ENCODE assay signal across 7 mouse cellular contexts in the genomic region with DNA sequence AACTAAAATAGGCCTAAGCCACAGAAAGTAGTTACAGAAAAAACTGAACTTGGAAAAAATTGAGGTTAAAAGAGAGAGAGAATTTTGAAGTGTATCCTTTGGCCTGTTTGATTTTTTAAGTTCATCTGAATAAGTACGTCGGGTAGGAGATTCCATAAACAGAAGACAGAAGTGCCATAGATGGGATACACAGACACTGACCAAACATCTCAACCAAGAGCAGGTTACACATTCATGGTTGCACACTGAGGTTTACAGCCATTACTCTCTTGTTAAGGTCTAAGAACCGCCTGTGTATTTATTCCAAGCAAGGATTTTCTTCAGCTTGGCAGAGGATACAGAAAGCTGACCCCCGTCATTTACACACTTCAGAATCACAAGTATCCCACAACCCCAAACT. TPM values are rescaled to one million over a fixed set of nuclear protein-coding genes. Genes with fewer than 3 reads are reported as not detected.
DNase-seq lines count a peak whose midpoint lies in the region; ATAC-seq lines count a peak whose summit lies in the region.

Chgb (plus strand) TSS at position 301 of the 400 bp plus-strand sequence.

- no peak for ATAC-seq in neural tube, embryonic 11.5 days (ENCODE audit: insufficient read depth, low FRiP score, low TSS enrichment)
- no peak; the same call in 1 of the 2 replicates for ATAC-seq in forebrain, embryonic 13.5 days
- no peak for ATAC-seq in limb, embryonic 12.5 days (ENCODE audit: insufficient number of reproducible peaks, insufficient read depth, low FRiP score, low TSS enrichment, low read depth)
- no peak for ATAC-seq in inflammation-experienced regulatory T-cells, adult 6 months

- WGBS in neural tube, embryonic 11.5 days: 8% methylated on average over 4 of the region's 4 CpGs
- 6% methylated on average over 4 of the region's 4 CpGs for WGBS in forebrain, embryonic 13.5 days
- WGBS in limb, embryonic 12.5 days: 11% methylated on average over 4 of the region's 4 CpGs

- no peaks in the 10 kb centered on the region for H3K9me3 ChIP-seq in neural tube, embryonic 11.5 days (ENCODE audit: control insufficient read depth, low read length)
- no peaks in the 10 kb centered on the region for H3K9me3 ChIP-seq in forebrain, embryonic 13.5 days (replicated peaks)
- no peaks in the 10 kb centered on the region for H3K9me3 ChIP-seq in limb, embryonic 12.5 days

- DNase-seq in neural tube, embryonic 11.5 days (ENCODE audit: low spot score): no peak
- DNase-seq in neural tube, embryonic 10.5 days (ENCODE audit: extremely low spot score, low spot score): no peak
- no peak for DNase-seq in urinary bladder, postnatal 4 days (ENCODE audit: low spot score in 2 of 2)
- DNase-seq in right cerebral cortex, postnatal 25 days: no peak

- peak within 1 kb of the TSS; percentile 41 for H3K9ac ChIP-seq in neural tube, embryonic 11.5 days (ENCODE audit: low read length)
- peak within 1 kb of the TSS; percentile 71 for H3K9ac ChIP-seq in forebrain, embryonic 13.5 days
- no peak within 1 kb of the TSS for H3K9ac ChIP-seq in limb, embryonic 12.5 days (replicated peaks)

- no peaks in the 10 kb centered on the region for H3K27me3 ChIP-seq in neural tube, embryonic 11.5 days (ENCODE audit: control insufficient read depth, insufficient read depth, low read length)
- H3K27me3 ChIP-seq in forebrain, embryonic 13.5 days: no peaks in the 10 kb centered on the region
- H3K27me3 ChIP-seq in limb, embryonic 12.5 days: peaks cover 14% of the 10 kb centered on the region

- peak within 1 kb of the TSS; percentile 67 for H3K27ac ChIP-seq in neural tube, embryonic 11.5 days (ENCODE audit: low read depth, low read length)
- peak within 1 kb of the TSS; percentile 88 for H3K27ac ChIP-seq in forebrain, embryonic 13.5 days
- H3K27ac ChIP-seq in limb, embryonic 12.5 days: no peak within 1 kb of the TSS

- no peaks in the 10 kb centered on the region for H3K4me1 ChIP-seq in neural tube, embryonic 11.5 days (ENCODE audit: control insufficient read depth, insufficient read depth, low read length)
- peaks cover 9% of the 10 kb centered on the region; the same call in 1 of the 2 replicates for H3K4me1 ChIP-seq in forebrain, embryonic 13.5 days
- H3K4me1 ChIP-seq in limb, embryonic 12.5 days (replicated peaks): no peaks in the 10 kb centered on the region; the same call in 1 of the 2 replicates

- H3K4me2 ChIP-seq in neural tube, embryonic 11.5 days (ENCODE audit: low read depth): peak within 1 kb of the TSS; percentile 70
- peak within 1 kb of the TSS; percentile 73 for H3K4me2 ChIP-seq in forebrain, embryonic 13.5 days
- H3K4me2 ChIP-seq in limb, embryonic 12.5 days: peak within 1 kb of the TSS; percentile 86

- no peaks in the 10 kb centered on the region for H3K36me3 ChIP-seq in neural tube, embryonic 11.5 days (ENCODE audit: control insufficient read depth, insufficient read depth, low read length)
- H3K36me3 ChIP-seq in forebrain, embryonic 13.5 days (ENCODE audit: poor library complexity, severe bottlenecking): no peaks in the 10 kb centered on the region
- H3K36me3 ChIP-seq in limb, embryonic 12.5 days: no peaks in the 10 kb centered on the region

- H3K4me3 ChIP-seq in neural tube, embryonic 11.5 days (ENCODE audit: low read depth, low read length): peak within 1 kb of the TSS; percentile 29
- H3K4me3 ChIP-seq in forebrain, embryonic 13.5 days: peak within 1 kb of the TSS; percentile 52
- H3K4me3 ChIP-seq in limb, embryonic 12.5 days (replicated peaks): peak within 1 kb of the TSS; percentile 44

RNA-seq across cellular contexts. Expression of gene Chgb, which starts in this region (rescaled TPM):
- polyA plus RNA-seq in neural tube, embryonic 11.5 days (2014; fragmentation: Nextera tagmentation; extraction: Ambion mirVana): 14.5 and 15.9 TPM in 2 replicates
- polyA plus RNA-seq in forebrain, embryonic 13.5 days (2015; fragmentation: Nextera tagmentation; extraction: Ambion mirVana): 23.5 and 27.1 TPM in 2 replicates
- polyA plus RNA-seq in limb, embryonic 12.5 days (2016; fragmentation: Nextera tagmentation; extraction: Ambion mirVana): 0.11 and 0.35 TPM in 2 replicates
- polyA plus RNA-seq in inflammation-experienced regulatory T-cells, adult 6 months (2017; shearing (Covaris generic)): under 1 TPM in 1 of 3 experiments, not detected in 2; 0.28 TPM

Comparison
In these comparisons a context has a peak if more than half of its experiments do, and no peak if none do; other contexts are left out.
1. RNA of gene Chgb (polyA plus RNA-seq): 23.5 to 27.1 TPM in forebrain, embryonic 13.5 days and 14.5 to 15.9 TPM in neural tube, embryonic 11.5 days; 0.11 to 0.35 TPM in limb, embryonic 12.5 days and 0.28 TPM in inflammation-experienced regulatory T-cells, adult 6 months; every median in the first group is over 10 times any median in the second.
2. Peak in every context shown above with its lines, with median percentiles within 50 percentile points of each other: H3K4me2 ChIP-seq and H3K4me3 ChIP-seq.